Mouse (Mus musculus) ES-Bruce4 (cell line): ENCODE results near the gene Ppp1r15b. TPM values are rescaled to one million over a fixed set of nuclear protein-coding genes. Genes with fewer than 3 reads are reported as not detected.

Source experiments
- H3K27ac ChIP-seq: 2 replicates; pipeline ENCODE4 v1.5.1; 2012; ENCODE audit warnings: low read length, inconsistent platforms; ENCODE audit not compliant: insufficient read depth
- H3K27me3 ChIP-seq: 2 replicates; pipeline ENCODE4 v1.6.1; 2012; ENCODE audit warnings: mild to moderate bottlenecking, low read length, inconsistent platforms; ENCODE audit not compliant: control insufficient read depth, poor library complexity, insufficient read depth, severe bottlenecking
- H3K36me3 ChIP-seq: 2 replicates; pipeline ENCODE4 v1.6.1; 2012; ENCODE audit warnings: inconsistent platforms, mild to moderate bottlenecking, low read length, moderate library complexity; ENCODE audit not compliant: control insufficient read depth, poor library complexity, insufficient read depth, severe bottlenecking
- H3K4me1 ChIP-seq: one replicate; pipeline ENCODE4 v1.8.1; 2011; ENCODE audit warnings: low read length; ENCODE audit not compliant: control insufficient read depth, insufficient read depth
- H3K4me3 ChIP-seq: 2 replicates; pipeline ENCODE4 v1.5.1; 2011; ENCODE audit warnings: low read depth, mild to moderate bottlenecking, low read length
- H3K9ac ChIP-seq: 2 replicates; pipeline ENCODE4 v1.6.1; 2012; ENCODE audit warnings: low read depth, mild to moderate bottlenecking, inconsistent platforms; ENCODE audit not compliant: poor library complexity, severe bottlenecking
- H3K9me3 ChIP-seq: replicated peaks from 2 replicates; pipeline ENCODE4 v1.6.1; 2012; ENCODE audit warnings: mild to moderate bottlenecking, low read length, inconsistent platforms; ENCODE audit not compliant: control insufficient read depth, poor library complexity, insufficient read depth, severe bottlenecking
- CTCF ChIP-seq: IDR thresholded peaks from one replicate; pipeline ENCODE4 v1.8.1; 2011; ENCODE audit warnings: low read depth, low read length
- EP300 ChIP-seq: IDR thresholded peaks from 2 replicates; pipeline ENCODE4 v1.6.1; 2011; ENCODE audit warnings: low read depth, low read length; ENCODE audit not compliant: insufficient read depth
- POLR2A ChIP-seq: IDR thresholded peaks from one replicate; pipeline ENCODE4 v1.8.1; 2011; ENCODE audit warnings: low read length; ENCODE audit not compliant: insufficient read depth
- polyA plus RNA-seq: library from polyadenylated mRNA; stranded (reverse); fragments of >200 nt; gene quantifications from 2 replicates; pipeline ENCODE4 v1.2.4, GENCODE M21; 2011; ENCODE audit warnings: low read depth; ENCODE audit not compliant: missing spikeins, insufficient read depth, insufficient read length

The Ppp1r15b gene
- polyA plus RNA-seq, 1 experiment, result 68.9 TPM

GRCm38 (mm10) chr1:133187948-133188680 lies 57.2 kb downstream of the Ppp1r15b start:
- H3K27ac ChIP-seq, result no peak overlapping the region
- H3K4me1 ChIP-seq, result no peaks in the 10 kb centered on the region
- no peaks in the 10 kb centered on the region for H3K27me3 ChIP-seq
- H3K9me3 ChIP-seq, result 0 out of 2 replicates have a peak, but pooled peaks cover 2% of the 10 kb centered on the region
- TF ChIP-seq EP300 (no peak), CTCF (no peak), POLR2A (no peak)
- no peak overlapping the region for H3K4me3 ChIP-seq
- no peak overlapping the region for H3K9ac ChIP-seq
- H3K36me3 ChIP-seq, result no peaks in the 10 kb centered on the region

DNA sequence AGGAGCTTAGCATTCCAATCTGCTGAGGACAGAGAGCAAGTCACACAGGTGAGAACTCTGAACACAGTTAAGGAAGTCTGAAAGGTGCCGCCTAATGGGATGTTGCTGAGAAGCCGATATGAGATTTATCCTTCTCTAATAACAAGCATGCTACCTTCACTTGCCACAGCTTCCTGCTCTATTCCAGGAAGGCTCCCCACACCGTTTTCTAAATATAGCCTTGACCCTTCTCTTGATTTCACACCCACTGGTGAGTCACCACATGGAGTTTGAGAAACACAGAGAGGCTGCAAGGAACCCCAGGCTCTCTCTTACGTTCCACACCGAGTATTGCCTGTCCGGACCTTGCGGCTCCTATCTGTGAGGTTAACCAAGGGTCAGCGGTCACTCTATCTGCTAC lies 57.8 kb downstream of the Ppp1r15b start:
- H3K4me3 ChIP-seq, result no peak overlapping the region
- H3K27me3 ChIP-seq, result no peaks in the 10 kb centered on the region
- H3K9ac ChIP-seq, result no peak overlapping the region
- no peaks in the 10 kb centered on the region for H3K4me1 ChIP-seq
- TF ChIP-seq EP300 (no peak), POLR2A (no peak), CTCF (no peak)
- no peak overlapping the region for H3K27ac ChIP-seq
- 0 out of 2 replicates have a peak, but pooled peaks cover 2% of the 10 kb centered on the region for H3K9me3 ChIP-seq
- no peaks in the 10 kb centered on the region for H3K36me3 ChIP-seq

Other genes with a start within 250 kb of the Ppp1r15b start
- 484 and 490 TPM in 2 replicates for gene Mdm4, start 100.6 kb upstream of the Ppp1r15b start, polyA plus RNA-seq
- 6.0 and 6.4 TPM in 2 replicates for gene Pik3c2b, start 85.5 kb upstream of the Ppp1r15b start, polyA plus RNA-seq
- 1.3 and 1.9 TPM in 2 replicates for gene Plekha6, start 33.1 kb downstream of the Ppp1r15b start, polyA plus RNA-seq
- gene Golt1a, start 178.7 kb downstream of the Ppp1r15b start, polyA plus RNA-seq, result not detected in 2 replicates
- gene Kiss1, start 190.7 kb downstream of the Ppp1r15b start, polyA plus RNA-seq, result not detected in 2 replicates
- not detected in 2 replicates for gene Ren1, start 219.4 kb downstream of the Ppp1r15b start, polyA plus RNA-seq
- gene Etnk2, start 232.4 kb downstream of the Ppp1r15b start, polyA plus RNA-seq, result 3.3 and 3.4 TPM in 2 replicates